Mouse (Mus musculus): ENCODE data around the gene Hip1. TPM values are rescaled to one million over a fixed set of nuclear protein-coding genes. Genes with fewer than 3 reads are reported as not detected.

Hip1 gene
- polyA plus RNA-seq, 1 experiment = 14.5 TPM

GRCm38 (mm10) chr5:135550910-135551309, 6.0 kb upstream of the Hip1 start:
- Histone ChIP-seq H3K27ac (ENCODE audit: control insufficient read depth, insufficient read depth, low read depth, low read length, poor library complexity) (no peak overlapping the region), H3K4me3 (replicated peaks; ENCODE audit: control insufficient read depth, low read depth, low read length) (no peak overlapping the region), H3K4me1 (ENCODE audit: control insufficient read depth, insufficient read depth, low read length) (no peaks in the 10 kb centered on the region)
- WGBS = 21% methylated on average over 3 of the region's 3 CpGs
- TF ChIP-seq POLR2A (IDR thresholded peaks at IDR 0.05; ENCODE audit: borderline replicate concordance, control insufficient read depth, low read depth, low read length) (no peak), CTCF (IDR thresholded peaks at IDR 0.05; ENCODE audit: control insufficient read depth, insufficient read depth, low read length) (peak; percentile 49)

- Histone ChIP-seq H3K27ac (ENCODE audit: control insufficient read depth, insufficient read depth, low read depth, low read length, poor library complexity) (no peak overlapping the region), H3K4me3 (replicated peaks; ENCODE audit: control insufficient read depth, low read depth, low read length) (no peak overlapping the region), H3K4me1 (ENCODE audit: control insufficient read depth, insufficient read depth, low read length) (no peaks in the 10 kb centered on the region)
- 77% methylated on average over 2 of the region's 2 CpGs for WGBS
- no peak for TF ChIP-seq CTCF (IDR thresholded peaks at IDR 0.05; ENCODE audit: control insufficient read depth, insufficient read depth, low read length)
- no peak for TF ChIP-seq POLR2A (IDR thresholded peaks at IDR 0.05; ENCODE audit: borderline replicate concordance, control insufficient read depth, low read depth, low read length)
Observed at GRCm38 (mm10) chr5:135547990-135548389, 3.1 kb upstream of the Hip1 start.

GRCm38 (mm10) chr5:135544032-135544558, 825 bp downstream of the Hip1 start:
- Histone ChIP-seq H3K4me3 (replicated peaks; ENCODE audit: control insufficient read depth, low read depth, low read length) (peak overlapping the region; percentile 72), H3K27ac (ENCODE audit: control insufficient read depth, insufficient read depth, low read depth, low read length, poor library complexity) (no peak overlapping the region), H3K4me1 (ENCODE audit: control insufficient read depth, insufficient read depth, low read length) (0 out of 2 replicates have a peak, but pooled peaks cover 1% of the 10 kb centered on the region)
- TF ChIP-seq CTCF (IDR thresholded peaks at IDR 0.05; ENCODE audit: control insufficient read depth, insufficient read depth, low read length) = no peak
- no peak for TF ChIP-seq POLR2A (IDR thresholded peaks at IDR 0.05; ENCODE audit: borderline replicate concordance, control insufficient read depth, low read depth, low read length)
- WGBS = 10% methylated on average over 15 of the region's 15 CpGs

GRCm38 (mm10) chr5:135537794-135538214, 7.1 kb downstream of the Hip1 start:
- peak overlapping the region; percentile 23 for H3K4me3 ChIP-seq (replicated peaks; ENCODE audit: control insufficient read depth, low read depth, low read length)
- peaks cover 7% of the 10 kb centered on the region for H3K4me1 ChIP-seq (ENCODE audit: control insufficient read depth, insufficient read depth, low read length)
- peak overlapping the region; percentile 68 for H3K27ac ChIP-seq (ENCODE audit: control insufficient read depth, insufficient read depth, low read depth, low read length, poor library complexity)
- TF ChIP-seq POLR2A (IDR thresholded peaks at IDR 0.05; ENCODE audit: borderline replicate concordance, control insufficient read depth, low read depth, low read length) (no peak), CTCF (IDR thresholded peaks at IDR 0.05; ENCODE audit: control insufficient read depth, insufficient read depth, low read length) (no peak)
- WGBS = 11% methylated on average over 10 of the region's 10 CpGs

GRCm38 (mm10) chr5:135537326-135537725, 7.6 kb downstream of the Hip1 start:
- Histone ChIP-seq H3K4me1 (ENCODE audit: control insufficient read depth, insufficient read depth, low read length) (peaks cover 7% of the 10 kb centered on the region), H3K4me3 (replicated peaks; ENCODE audit: control insufficient read depth, low read depth, low read length) (no peak overlapping the region), H3K27ac (ENCODE audit: control insufficient read depth, insufficient read depth, low read depth, low read length, poor library complexity) (peak overlapping the region; percentile 68; the same call in 1 of the 2 replicates)
- WGBS = 0% methylated on average over 4 of the region's 4 CpGs
- TF ChIP-seq POLR2A (IDR thresholded peaks at IDR 0.05; ENCODE audit: borderline replicate concordance, control insufficient read depth, low read depth, low read length) = no peak
- no peak for TF ChIP-seq CTCF (IDR thresholded peaks at IDR 0.05; ENCODE audit: control insufficient read depth, insufficient read depth, low read length)

- H3K27ac ChIP-seq (ENCODE audit: control insufficient read depth, insufficient read depth, low read depth, low read length, poor library complexity) = no peak overlapping the region; the same call in 1 of the 2 replicates
- H3K4me3 ChIP-seq (replicated peaks; ENCODE audit: control insufficient read depth, low read depth, low read length) = no peak overlapping the region
- TF ChIP-seq POLR2A (IDR thresholded peaks at IDR 0.05; ENCODE audit: borderline replicate concordance, control insufficient read depth, low read depth, low read length) (no peak), CTCF (IDR thresholded peaks at IDR 0.05; ENCODE audit: control insufficient read depth, insufficient read depth, low read length) (no peak)
- peaks cover 7% of the 10 kb centered on the region for H3K4me1 ChIP-seq (ENCODE audit: control insufficient read depth, insufficient read depth, low read length)
Observed at GRCm38 (mm10) chr5:135535867-135536266, 9.1 kb downstream of the Hip1 start.

GRCm38 (mm10) chr5:135533431-135533830, 11.5 kb downstream of the Hip1 start:
- Histone ChIP-seq H3K4me1 (ENCODE audit: control insufficient read depth, insufficient read depth, low read length) (peaks cover 6% of the 10 kb centered on the region), H3K4me3 (replicated peaks; ENCODE audit: control insufficient read depth, low read depth, low read length) (no peak overlapping the region), H3K27ac (ENCODE audit: control insufficient read depth, insufficient read depth, low read depth, low read length, poor library complexity) (no peak overlapping the region)
- 66% methylated on average over 10 of the region's 10 CpGs for WGBS
- TF ChIP-seq CTCF (IDR thresholded peaks at IDR 0.05; ENCODE audit: control insufficient read depth, insufficient read depth, low read length) = no peak

GRCm38 (mm10) chr5:135531306-135531845, 13.5 kb downstream of the Hip1 start:
- no peak overlapping the region for H3K4me3 ChIP-seq (replicated peaks; ENCODE audit: control insufficient read depth, low read depth, low read length)
- 82% methylated on average over 11 of the region's 11 CpGs for WGBS
- H3K4me1 ChIP-seq (ENCODE audit: control insufficient read depth, insufficient read depth, low read length) = peaks cover 2% of the 10 kb centered on the region; the same call in 1 of the 2 replicates
- H3K27ac ChIP-seq (ENCODE audit: control insufficient read depth, insufficient read depth, low read depth, low read length, poor library complexity) = no peak overlapping the region
- TF ChIP-seq CTCF (IDR thresholded peaks at IDR 0.05; ENCODE audit: control insufficient read depth, insufficient read depth, low read length) = no peak
- TF ChIP-seq POLR2A (IDR thresholded peaks at IDR 0.05; ENCODE audit: borderline replicate concordance, control insufficient read depth, low read depth, low read length) = no peak
